Mouse (Mus musculus) lung, postnatal 10 days (tissue): ENCODE measurements around the gene Crot.
"Not testable (repeated sequence)": the region's sequence is repeated elsewhere in the genome, so short reads cannot be mapped to it uniquely, and the experiment has no call there.

Source experiments
- DNase-seq: peaks from one replicate; pipeline ENCODE4 v3.0.0; 2021

The Crot gene

GRCm38 (mm10) chr5:8995966-8996685, 998 bp downstream of the Crot start:
- no peak for DNase-seq

- no peak for DNase-seq
Measured at GRCm38 (mm10) chr5:8991626-8992025, 5.5 kb downstream of the Crot start.

- no peak for DNase-seq
Measured at GRCm38 (mm10) chr5:8990526-8990925, 6.6 kb downstream of the Crot start.

- no peak for DNase-seq
Measured at GRCm38 (mm10) chr5:8987925-8988324, 9.2 kb downstream of the Crot start.

GRCm38 (mm10) chr5:8985470-8985869, 11.7 kb downstream of the Crot start:
- no peak for DNase-seq

- no peak for DNase-seq
Measured at GRCm38 (mm10) chr5:8974721-8975120, 22.4 kb downstream of the Crot start.

GRCm38 (mm10) chr5:8972355-8972754, 24.8 kb downstream of the Crot start:
- DNase-seq: no peak

- DNase-seq: no peak
Measured at GRCm38 (mm10) chr5:8970694-8971093, 26.4 kb downstream of the Crot start.

GRCm38 (mm10) chr5:8964487-8964886, 32.6 kb downstream of the Crot start:
- DNase-seq: no peak

GRCm38 (mm10) chr5:8960534-8960933, 36.6 kb downstream of the Crot start:
- no peak for DNase-seq

GRCm38 (mm10) chr5:8955544-8955943, 41.6 kb downstream of the Crot start:
- no peak for DNase-seq

- no peak for DNase-seq
Measured at GRCm38 (mm10) chr5:8953660-8954059, 43.5 kb downstream of the Crot start.

GRCm38 (mm10) chr5:8947423-8948110, 49.6 kb downstream of the Crot start:
- no peak for DNase-seq

- no peak for DNase-seq
Measured at GRCm38 (mm10) chr5:8943836-8944235, 53.3 kb downstream of the Crot start.

- DNase-seq: not testable (repeated sequence)
Measured at GRCm38 (mm10) chr5:8941266-8941665, 55.9 kb downstream of the Crot start.

- no peak for DNase-seq
Measured at GRCm38 (mm10) chr5:8937965-8938364, 59.2 kb downstream of the Crot start.

- DNase-seq: no peak
Measured at GRCm38 (mm10) chr5:8928440-8928839, 68.7 kb downstream of the Crot start.

- no peak for DNase-seq
Measured at GRCm38 (mm10) chr5:8917069-8917468, 80.1 kb downstream of the Crot start.

GRCm38 (mm10) chr5:8916400-8916799, 80.7 kb downstream of the Crot start:
- DNase-seq: no peak
